Mouse (Mus musculus) embryonic facial prominence, embryonic 12.5 days (tissue): ENCODE measurements at regions not wholly inside any gene's neighbourhood (a gene's known extent, or its start where the extent isn't known, plus 50 kb on each side); places are given as distances from the start of the nearest gene placed in this dataset.
A peak's percentile ranks its signal among the peaks of the same experiment; 100 is the strongest.

Experiments
- ATAC-seq: fragments of 200-750 bp; cut with Nextera tagmentation; 2 replicates; pipeline ENCODE4 v1.8.0; 2017; ENCODE audit not compliant: insufficient number of reproducible peaks, insufficient read depth, low FRiP score, low TSS enrichment
- H3K27ac ChIP-seq: fragments of 300-500 bp; sonication (generic); 2 replicates; pipeline ENCODE4 v1.5.1; 2016; ENCODE audit warnings: mild to moderate bottlenecking
- H3K27me3 ChIP-seq: fragments of 300-500 bp; sonication (generic); 2 replicates; pipeline ENCODE4 v1.6.1; 2016; ENCODE audit warnings: mild to moderate bottlenecking, moderate library complexity
- H3K36me3 ChIP-seq: fragments of 300-500 bp; sonication (generic); 2 replicates; pipeline ENCODE4 v1.6.1; 2016; ENCODE audit warnings: mild to moderate bottlenecking
- H3K4me1 ChIP-seq: fragments of 300-500 bp; sonication (generic); 2 replicates; pipeline ENCODE4 v1.6.1; 2016
- H3K4me2 ChIP-seq: fragments of 300-500 bp; sonication (generic); replicated peaks from 2 replicates; pipeline ENCODE4 v1.6.1; 2016; ENCODE audit warnings: mild to moderate bottlenecking, moderate library complexity
- H3K4me3 ChIP-seq: fragments of 300-500 bp; sonication (generic); 2 replicates; pipeline ENCODE4 v1.5.1; 2016; ENCODE audit warnings: mild to moderate bottlenecking
- H3K9ac ChIP-seq: fragments of 300-500 bp; sonication (generic); 2 replicates; pipeline ENCODE4 v1.6.1; 2016; ENCODE audit warnings: mild to moderate bottlenecking, moderate library complexity
- H3K9me3 ChIP-seq: fragments of 300-500 bp; sonication (generic); 2 replicates; pipeline ENCODE4 v1.6.1; 2016; ENCODE audit warnings: mild to moderate bottlenecking, moderate library complexity
- WGBS: fragments of 180-500 bp; shearing (Covaris S2); methylation state at CpG from one replicate; pipeline ENCODE4 v1.1.7; 2016; 5-methylcytosine and 5-hydroxymethylcytosine counted together

DNA sequence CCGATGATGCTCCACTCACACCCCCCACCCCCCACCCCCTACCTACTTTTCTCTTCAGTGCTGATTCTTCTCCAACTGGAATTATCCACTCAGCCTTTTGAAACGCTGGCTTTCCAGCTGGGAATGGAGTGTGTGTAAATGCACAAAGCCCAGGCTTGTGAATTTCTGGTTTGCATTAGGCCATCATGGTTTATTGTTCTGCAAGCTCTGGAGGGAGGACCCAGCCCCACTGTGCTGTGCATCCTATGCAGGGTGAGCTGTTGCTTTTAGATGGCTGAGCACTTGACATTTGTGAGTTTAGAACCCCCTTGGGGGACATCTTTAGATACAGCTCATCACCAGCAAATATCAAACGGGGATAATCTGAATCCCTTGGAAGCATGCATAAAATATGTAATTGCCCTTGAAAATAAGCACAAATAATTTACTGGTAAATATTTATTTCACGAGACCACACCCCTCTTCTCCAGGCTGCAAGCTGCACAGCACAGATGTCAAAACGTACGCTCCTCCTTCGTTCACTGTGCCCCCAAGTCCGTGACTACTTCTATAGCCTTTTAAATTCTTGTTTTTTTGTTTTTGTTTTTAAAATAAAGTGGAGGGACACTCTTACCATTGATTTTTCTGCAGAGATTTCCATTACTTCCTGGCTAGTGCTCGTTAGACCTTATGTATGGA is 148.2 kb downstream of the Qpct start:
- H3K4me1 ChIP-seq: peaks cover 10% of the 10 kb centered on the region; the same call in 1 of the 2 replicates
- H3K4me2 ChIP-seq: no peak overlapping the region
- ATAC-seq: peak; percentile 60; the same call in 1 of the 2 replicates
- no peaks in the 10 kb centered on the region for H3K27me3 ChIP-seq
- peak overlapping the region; percentile 81 for H3K27ac ChIP-seq
- no peak overlapping the region for H3K4me3 ChIP-seq
- H3K36me3 ChIP-seq: no peaks in the 10 kb centered on the region
- H3K9me3 ChIP-seq: no peaks in the 10 kb centered on the region
- H3K9ac ChIP-seq: no peak overlapping the region
- WGBS: 47% methylated on average over 9 of the region's 9 CpGs

DNA sequence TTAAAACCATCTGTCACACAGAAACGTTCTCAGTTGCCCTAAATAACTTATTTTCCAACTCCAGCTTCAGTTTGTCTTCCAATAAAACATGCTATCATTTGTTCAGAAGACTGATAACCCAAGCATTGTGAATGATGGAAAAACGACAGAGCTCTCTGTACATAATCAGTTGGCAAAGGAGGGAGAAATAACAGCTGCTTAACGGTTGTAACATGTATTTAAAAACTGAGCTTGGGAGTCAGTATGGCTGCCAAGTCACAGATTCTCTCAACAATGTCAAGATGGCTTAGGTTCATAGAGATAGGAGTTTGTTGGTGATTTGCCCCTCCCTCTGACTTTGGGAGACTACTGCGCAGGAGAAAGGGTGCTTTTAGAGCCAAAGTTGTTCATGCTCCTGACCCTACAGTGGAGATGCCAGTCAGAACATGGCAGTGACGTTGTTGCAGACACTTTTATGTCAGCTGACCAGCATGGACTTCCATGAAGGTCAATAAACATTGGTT is 140.2 kb downstream of the Qpct start:
- no peak for ATAC-seq
- Histone ChIP-seq H3K27me3 (no peaks in the 10 kb centered on the region), H3K36me3 (no peaks in the 10 kb centered on the region), H3K4me3 (no peak overlapping the region), H3K4me2 (no peak overlapping the region), H3K4me1 (no peaks in the 10 kb centered on the region), H3K9me3 (no peaks in the 10 kb centered on the region; the same call in 1 of the 2 replicates), H3K9ac (no peak overlapping the region), H3K27ac (no peak overlapping the region)
- WGBS: 63% methylated on average over 5 of the region's 5 CpGs

DNA sequence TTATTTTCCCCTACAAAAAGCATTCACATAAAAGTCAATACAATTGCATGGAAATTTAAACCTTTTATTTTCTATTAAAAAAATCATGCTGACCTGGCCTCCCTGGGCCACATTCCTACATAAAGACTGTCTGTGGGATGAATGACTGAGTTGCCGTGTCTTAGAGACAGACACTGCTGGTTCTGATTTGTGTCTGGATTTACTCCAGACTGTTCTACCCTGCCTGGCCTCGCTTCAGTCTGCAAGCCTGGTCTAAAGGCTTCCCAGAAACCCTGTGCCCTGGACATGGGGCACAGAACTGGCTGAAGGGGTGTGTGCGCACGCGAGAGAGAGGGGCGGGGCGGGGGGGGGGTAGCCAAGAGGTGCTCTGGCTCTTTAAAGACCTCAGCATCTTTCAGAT is 136.6 kb downstream of the Qpct start:
- Histone ChIP-seq H3K9me3 (no peaks in the 10 kb centered on the region; the same call in 1 of the 2 replicates), H3K4me3 (no peak overlapping the region), H3K9ac (no peak overlapping the region), H3K4me1 (no peaks in the 10 kb centered on the region), H3K36me3 (no peaks in the 10 kb centered on the region), H3K4me2 (no peak overlapping the region), H3K27ac (no peak overlapping the region), H3K27me3 (no peaks in the 10 kb centered on the region)
- WGBS: 68% methylated on average over 7 of the region's 7 CpGs
- no peak for ATAC-seq

DNA sequence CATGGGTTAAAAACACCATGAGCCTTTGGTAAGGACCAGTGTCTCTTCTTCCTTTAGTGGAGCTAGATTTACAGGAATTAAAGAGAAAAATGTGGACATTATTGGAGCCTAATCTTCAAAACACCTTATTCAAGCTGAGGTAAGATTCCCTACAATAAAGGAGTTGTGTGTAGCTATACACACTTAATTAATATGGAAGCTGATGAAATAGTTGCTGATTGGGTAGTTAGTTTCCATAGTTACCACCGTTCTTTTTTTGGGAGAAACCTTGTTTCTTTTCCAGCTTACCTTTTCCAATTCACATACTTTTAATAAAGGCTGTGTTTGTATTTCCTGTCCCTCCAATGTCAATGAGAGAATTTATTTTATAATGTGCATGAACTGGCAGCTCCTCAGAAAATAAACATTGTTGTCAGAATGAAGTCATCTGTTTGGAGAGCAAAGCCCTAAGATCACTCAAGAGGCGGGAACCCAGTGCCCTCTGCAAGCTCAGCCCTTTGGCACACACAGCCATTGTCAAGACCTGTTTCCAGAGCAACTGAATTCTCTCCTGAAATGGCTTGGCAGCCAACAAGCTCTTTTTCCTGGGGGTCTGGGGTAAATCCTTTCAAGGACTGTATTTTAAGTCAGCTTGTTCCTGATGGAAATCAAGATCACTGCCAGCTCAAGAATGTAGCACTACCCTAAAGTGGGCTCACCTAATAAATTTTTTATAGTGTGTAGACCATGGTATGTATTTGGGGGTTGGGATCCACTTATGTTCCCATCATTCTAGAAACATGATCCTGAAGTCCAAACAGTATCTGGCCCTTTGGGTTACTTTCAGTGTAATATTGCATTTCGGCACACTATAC is 128.8 kb downstream of the Qpct start:
- Histone ChIP-seq H3K9ac (no peak overlapping the region), H3K4me1 (no peaks in the 10 kb centered on the region), H3K36me3 (no peaks in the 10 kb centered on the region), H3K9me3 (no peaks in the 10 kb centered on the region), H3K4me3 (no peak overlapping the region), H3K27me3 (no peaks in the 10 kb centered on the region), H3K27ac (no peak overlapping the region), H3K4me2 (no peak overlapping the region)
- 64% methylated on average over 3 of the region's 3 CpGs for WGBS
- no peak for ATAC-seq

DNA sequence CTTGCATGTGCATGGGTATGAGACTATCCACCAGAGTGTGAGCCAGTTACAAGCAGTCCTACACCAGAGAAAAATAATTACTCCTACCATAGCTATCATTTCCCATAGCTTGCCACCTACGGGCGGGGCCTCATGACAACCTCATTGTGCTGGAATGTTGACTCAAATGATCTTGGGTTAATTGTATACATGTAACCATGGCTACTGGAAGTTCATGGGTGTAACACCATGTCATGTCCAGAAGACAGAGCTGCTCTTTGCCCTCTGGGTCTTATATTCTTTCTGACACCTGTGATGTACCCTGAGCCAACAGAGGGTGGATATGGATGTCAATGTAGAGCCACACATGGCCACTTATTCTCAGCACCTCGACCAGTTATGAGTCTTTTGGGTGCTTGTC is 125.6 kb downstream of the Qpct start:
- H3K27ac ChIP-seq: no peak overlapping the region
- no peaks in the 10 kb centered on the region for H3K36me3 ChIP-seq
- no peak overlapping the region for H3K9ac ChIP-seq
- no peak overlapping the region for H3K4me2 ChIP-seq
- no peaks in the 10 kb centered on the region for H3K27me3 ChIP-seq
- H3K9me3 ChIP-seq: no peaks in the 10 kb centered on the region
- no peak for ATAC-seq
- H3K4me3 ChIP-seq: no peak overlapping the region
- WGBS: 87% methylated on average over 3 of the region's 3 CpGs
- H3K4me1 ChIP-seq: 0 out of 2 replicates have a peak, but pooled peaks cover 2% of the 10 kb centered on the region

DNA sequence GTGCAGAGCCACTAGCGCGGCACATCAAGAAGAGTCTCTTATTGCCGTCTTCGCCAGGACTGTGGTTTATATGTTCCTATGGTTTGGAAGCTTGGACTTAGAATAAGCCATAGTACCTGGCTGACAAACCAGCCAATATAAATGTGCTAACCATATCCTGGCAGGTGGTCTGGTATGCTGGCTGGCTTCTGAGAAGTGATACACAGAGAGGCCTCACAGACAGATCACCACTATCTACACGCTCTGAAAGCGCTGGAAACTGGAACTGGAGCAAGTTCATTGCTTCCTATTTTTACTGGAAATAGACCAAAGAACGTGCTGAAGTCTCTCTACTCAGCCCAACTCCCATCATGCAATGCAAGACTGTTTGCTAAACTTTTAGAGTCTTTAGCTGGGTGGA is 124.7 kb downstream of the Qpct start:
- Histone ChIP-seq H3K4me3 (no peak overlapping the region), H3K27me3 (no peaks in the 10 kb centered on the region), H3K4me1 (peaks cover 8% of the 10 kb centered on the region; the same call in 1 of the 2 replicates), H3K36me3 (no peaks in the 10 kb centered on the region), H3K9me3 (no peaks in the 10 kb centered on the region), H3K27ac (no peak overlapping the region), H3K9ac (no peak overlapping the region), H3K4me2 (no peak overlapping the region)
- 87% methylated on average over 7 of the region's 7 CpGs for WGBS
- no peak for ATAC-seq

DNA sequence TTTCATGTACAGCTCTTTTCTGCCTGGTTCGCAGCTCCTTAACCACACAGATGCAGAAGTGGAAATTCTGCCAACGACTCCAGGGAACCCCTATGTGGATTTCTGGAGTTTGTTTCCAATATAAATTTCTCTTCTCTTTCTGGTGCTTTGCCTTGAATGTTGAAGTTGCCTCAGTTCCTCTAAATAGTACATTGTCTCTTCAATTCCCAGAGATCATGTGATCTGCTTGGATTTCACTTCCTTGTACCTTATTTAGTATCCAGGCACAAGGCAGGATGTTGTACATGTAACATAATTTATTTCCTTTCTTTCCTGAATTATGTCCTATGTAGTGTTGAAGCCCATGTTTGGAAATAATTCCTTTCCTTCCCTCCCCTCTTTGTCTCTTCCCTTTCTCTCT is 123.7 kb downstream of the Qpct start:
- Histone ChIP-seq H3K4me3 (no peak overlapping the region), H3K9ac (no peak overlapping the region), H3K9me3 (no peaks in the 10 kb centered on the region), H3K36me3 (no peaks in the 10 kb centered on the region), H3K4me2 (no peak overlapping the region), H3K27me3 (no peaks in the 10 kb centered on the region), H3K27ac (no peak overlapping the region), H3K4me1 (peaks cover 8% of the 10 kb centered on the region; the same call in 1 of the 2 replicates)
- ATAC-seq: no peak
- WGBS: 70% methylated on average over 2 of the region's 2 CpGs

DNA sequence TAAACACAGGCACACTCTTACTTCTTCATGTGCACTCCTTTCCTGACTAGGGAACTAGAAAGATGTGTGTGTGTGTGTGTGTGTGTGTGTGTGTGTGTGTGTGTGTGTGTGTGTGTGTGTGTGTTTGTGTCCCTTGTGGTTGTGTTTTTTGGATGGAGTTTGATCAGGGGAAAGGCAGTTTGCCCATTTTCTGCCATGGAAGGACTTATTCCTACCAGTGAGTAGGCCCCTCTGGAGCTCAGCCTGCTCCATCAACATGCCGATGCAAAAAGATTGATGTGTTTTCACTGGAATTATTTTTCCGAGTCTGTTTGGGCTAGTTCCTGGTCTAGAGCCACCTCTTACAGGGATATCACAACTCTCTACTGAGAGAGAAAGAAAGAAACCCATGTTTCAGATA is 120.6 kb downstream of the Qpct start:
- WGBS: 64% methylated on average over 2 of the region's 2 CpGs
- no peak for ATAC-seq
- no peak overlapping the region for H3K27ac ChIP-seq

DNA sequence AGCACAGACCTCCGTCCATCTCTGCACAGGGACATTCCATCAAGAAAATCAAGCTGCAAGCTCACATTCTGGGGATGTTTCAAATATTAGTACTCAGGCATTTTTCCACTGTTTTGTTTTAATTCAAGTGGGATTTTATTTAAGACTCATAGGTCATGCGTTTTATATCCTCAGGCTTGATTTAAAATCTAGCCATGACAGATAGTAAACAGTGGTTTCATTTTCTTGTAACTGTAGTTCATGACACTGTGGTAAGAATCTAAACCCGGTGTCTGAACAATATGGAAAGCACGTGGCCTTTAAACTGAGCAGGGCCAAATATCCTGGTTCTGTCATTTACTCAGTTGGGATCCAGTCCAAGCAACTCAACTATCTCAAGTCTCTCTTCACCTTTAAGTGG is 119.0 kb downstream of the Qpct start:
- Histone ChIP-seq H3K4me2 (no peak overlapping the region), H3K4me1 (peaks cover 8% of the 10 kb centered on the region; the same call in 1 of the 2 replicates), H3K9ac (no peak overlapping the region), H3K27me3 (no peaks in the 10 kb centered on the region), H3K4me3 (no peak overlapping the region), H3K27ac (no peak overlapping the region), H3K9me3 (no peaks in the 10 kb centered on the region), H3K36me3 (no peaks in the 10 kb centered on the region)
- whole genome bisulfite sequencing: 55% methylated on average over 4 of the region's 4 CpGs
- ATAC-seq: no peak

More for the DNA sequence above, 120.6 kb downstream of the Qpct start:
- no peak overlapping the region for H3K9ac ChIP-seq
- no peaks in the 10 kb centered on the region for H3K9me3 ChIP-seq
- no peak overlapping the region for H3K4me2 ChIP-seq
- no peak overlapping the region for H3K4me3 ChIP-seq
- H3K27me3 ChIP-seq: no peaks in the 10 kb centered on the region
- peaks cover 8% of the 10 kb centered on the region; the same call in 1 of the 2 replicates for H3K4me1 ChIP-seq
- H3K36me3 ChIP-seq: no peaks in the 10 kb centered on the region

DNA sequence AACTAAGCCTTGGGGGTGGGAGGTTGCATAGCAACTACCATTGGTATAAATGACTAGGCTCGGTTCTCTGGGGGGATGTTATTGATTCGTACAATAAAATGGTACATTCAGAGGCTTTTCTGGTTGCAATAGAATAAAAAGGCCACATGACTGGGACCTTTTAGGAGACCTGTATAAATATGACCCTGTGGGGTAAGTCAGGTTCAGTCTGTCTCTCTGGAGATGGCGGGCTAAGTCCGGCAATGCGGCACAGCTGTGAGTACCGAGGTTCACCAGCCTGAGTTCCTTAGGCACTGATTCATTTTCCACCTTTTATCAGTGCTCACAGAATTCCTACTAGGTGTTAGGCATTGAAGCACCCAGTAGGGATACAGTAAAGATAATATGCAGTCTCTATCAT is 115.5 kb downstream of the Qpct start:
- no peak overlapping the region for H3K9ac ChIP-seq
- ATAC-seq: no peak
- peaks cover 16% of the 10 kb centered on the region; the same call in 1 of the 2 replicates for H3K4me1 ChIP-seq
- WGBS: 78% methylated on average over 6 of the region's 6 CpGs
- H3K36me3 ChIP-seq: no peaks in the 10 kb centered on the region
- H3K9me3 ChIP-seq: no peaks in the 10 kb centered on the region
- no peaks in the 10 kb centered on the region for H3K27me3 ChIP-seq
- H3K27ac ChIP-seq: no peak overlapping the region
- H3K4me2 ChIP-seq: no peak overlapping the region
- H3K4me3 ChIP-seq: no peak overlapping the region

DNA sequence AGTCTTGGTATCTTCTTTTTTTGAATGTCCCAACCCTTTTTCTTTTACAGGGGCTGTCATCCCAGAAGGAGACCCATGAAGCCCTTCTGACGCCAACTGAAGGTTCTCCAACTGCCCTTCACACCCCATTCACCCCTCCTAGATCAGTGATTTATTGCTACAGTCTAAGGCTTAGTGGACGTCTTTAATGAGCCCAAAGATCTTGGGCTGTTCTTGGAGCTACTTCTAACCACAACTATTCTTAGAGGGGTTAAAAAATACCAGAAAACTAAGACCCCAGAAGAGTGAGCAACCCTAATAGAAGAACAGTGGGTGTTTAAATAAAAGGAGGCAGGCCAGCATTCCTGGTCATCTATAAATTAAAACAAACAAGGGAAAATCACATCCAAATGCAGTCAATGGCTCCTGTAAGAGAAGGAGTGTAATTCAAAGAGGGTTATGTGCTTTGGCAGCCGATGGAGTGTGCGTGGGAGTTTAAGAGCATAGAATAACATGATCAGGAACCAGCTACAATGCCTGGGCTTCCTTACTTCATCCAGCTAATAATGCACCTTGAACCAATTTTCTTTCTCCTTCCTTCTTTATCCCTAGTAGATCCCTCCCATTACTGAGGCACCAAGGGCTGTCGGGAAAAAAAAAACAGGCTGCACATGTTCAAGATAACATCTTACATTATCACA is 113.3 kb downstream of the Qpct start:
- no peak for ATAC-seq
- Histone ChIP-seq H3K4me2 (no peak overlapping the region), H3K9me3 (no peaks in the 10 kb centered on the region), H3K9ac (no peak overlapping the region), H3K4me1 (0 out of 2 replicates have a peak, but pooled peaks cover 11% of the 10 kb centered on the region), H3K27me3 (no peaks in the 10 kb centered on the region), H3K4me3 (no peak overlapping the region), H3K27ac (no peak overlapping the region), H3K36me3 (no peaks in the 10 kb centered on the region)
- WGBS: 43% methylated on average over 5 of the region's 5 CpGs
